Mouse (Mus musculus) spleen, adult 2 months (tissue): Measurements from ENCODE around the gene Ttc27.

Experiments used
- CTCF ChIP-seq: fragments of 200-500 bp; IDR thresholded peaks from 2 replicates; pipeline ENCODE4 v1.5.1; 2011; ENCODE audit warnings: mild to moderate bottlenecking, inconsistent platforms; ENCODE audit not compliant: insufficient read depth, insufficient read length, insufficient replicate concordance; ENCODE audit errors: extremely low read depth
- POLR2A ChIP-seq: fragments of 200-500 bp; IDR thresholded peaks from 2 replicates; pipeline ENCODE4 v1.6.1; 2011; ENCODE audit warnings: low read depth, low read length, inconsistent platforms

DNA sequence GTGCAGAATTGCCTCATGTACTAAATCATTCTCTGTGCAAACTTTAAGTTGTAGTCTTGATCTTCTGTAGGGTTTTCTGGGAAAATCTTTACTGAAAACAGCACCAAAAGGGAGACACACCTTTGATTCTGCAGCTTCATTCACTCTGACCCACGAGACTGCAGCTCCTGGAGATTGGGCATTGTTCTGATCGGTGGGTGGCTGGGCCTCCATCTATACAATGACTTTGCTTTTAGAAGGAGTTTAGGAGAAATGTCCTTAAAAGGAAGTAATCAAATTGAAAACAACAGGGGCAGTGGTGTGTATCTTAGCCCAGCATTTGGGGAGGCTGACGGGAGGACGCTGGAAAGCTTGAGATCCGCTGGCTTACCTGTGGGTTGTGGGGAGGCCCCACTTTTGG is 56.0 kb downstream of the Ttc27 start:
- TF ChIP-seq CTCF (no peak), POLR2A (no peak)
